Mouse (Mus musculus) thymus, postnatal 10 days (tissue): ENCODE data around the gene Tm4sf1.

Experiments
- DNase-seq, 2 experiments: peaks; one replicate each; pipeline ENCODE4 v3.0.0; 2021; ENCODE audit warnings: low spot score in 2 of 2

Gene Tm4sf1

GRCm38 (mm10) chr3:57287854-57288720 lies 13.7 kb downstream of the Tm4sf1 start:
- no peak for DNase-seq

GRCm38 (mm10) chr3:57287438-57287837 lies 14.3 kb downstream of the Tm4sf1 start:
- no peak for DNase-seq

GRCm38 (mm10) chr3:57278225-57278624 lies 23.6 kb downstream of the Tm4sf1 start:
- no peak for DNase-seq

GRCm38 (mm10) chr3:57277453-57277852 lies 24.3 kb downstream of the Tm4sf1 start:
- DNase-seq: no peak

GRCm38 (mm10) chr3:57276821-57277220 lies 25.0 kb downstream of the Tm4sf1 start:
- no peak for DNase-seq

- DNase-seq: no peak
Measured at GRCm38 (mm10) chr3:57268994-57269393, 32.8 kb downstream of the Tm4sf1 start.

- no peak for DNase-seq
Measured at GRCm38 (mm10) chr3:57267559-57268173, 34.1 kb downstream of the Tm4sf1 start.

- no peak for DNase-seq
Measured at GRCm38 (mm10) chr3:57253041-57253440, 48.7 kb downstream of the Tm4sf1 start.

GRCm38 (mm10) chr3:57252551-57252950 lies 49.2 kb downstream of the Tm4sf1 start:
- no peak for DNase-seq

GRCm38 (mm10) chr3:57245242-57245641 lies 56.5 kb downstream of the Tm4sf1 start:
- no peak for DNase-seq
